Comparison of ENCODE assay signal across 8 mouse cellular contexts in genomic region chr4:53439636-53440009, GRCm38 (mm10). TPM values are rescaled to one million over a fixed set of nuclear protein-coding genes. Genes with fewer than 3 reads are reported as not detected.
DNase-seq lines count a peak whose midpoint lies in the region; ATAC-seq lines count a peak whose summit lies in the region.

No protein-coding gene starts in this region.

- no peaks in the 10 kb centered on the region for H3K9me3 ChIP-seq in forebrain, embryonic 12.5 days
- no peaks in the 10 kb centered on the region for H3K9me3 ChIP-seq in liver, embryonic 15.5 days (replicated peaks)

- H3K27me3 ChIP-seq in forebrain, embryonic 12.5 days, result peaks cover 7% of the 10 kb centered on the region
- H3K27me3 ChIP-seq in liver, embryonic 15.5 days, result peaks cover 42% of the 10 kb centered on the region

- no peak; the same call in 1 of the 2 replicates for ATAC-seq in forebrain, embryonic 12.5 days (ENCODE audit: low FRiP score)
- ATAC-seq in liver, embryonic 15.5 days (ENCODE audit: insufficient read depth), result peak; percentile 7; the same call in 1 of the 2 replicates

- peak overlapping the region; percentile 81 for H3K27ac ChIP-seq in forebrain, embryonic 12.5 days
- peak overlapping the region; percentile 80 for H3K27ac ChIP-seq in liver, embryonic 15.5 days (replicated peaks)

- H3K4me1 ChIP-seq in forebrain, embryonic 12.5 days, result peaks cover 22% of the 10 kb centered on the region
- H3K4me1 ChIP-seq in liver, embryonic 15.5 days (replicated peaks), result peaks cover 40% of the 10 kb centered on the region

- WGBS in forebrain, embryonic 12.5 days, result 17% methylated on average over 9 of the region's 9 CpGs
- 12% methylated on average over 9 of the region's 9 CpGs for WGBS in liver, embryonic 15.5 days (ENCODE audit: insufficient replicate concordance)

- H3K4me3 ChIP-seq in forebrain, embryonic 12.5 days (replicated peaks), result peak overlapping the region; percentile 86
- H3K4me3 ChIP-seq in liver, embryonic 15.5 days (replicated peaks), result peak overlapping the region; percentile 71

- peak; percentile 53 for DNase-seq in embryo, embryonic 10.5 days (ENCODE audit: low spot score)
- DNase-seq in embryo, embryonic 11 days, result no peak
- DNase-seq in 3T3-L1 (ENCODE audit: low read depth, low spot score), result peak; percentile 38
- no peak for DNase-seq in thymus, postnatal 14 days
- no peak for DNase-seq in layer of hippocampus, postnatal 25 days (ENCODE audit: extremely low spot score in 1 of 2, low spot score in 1 of 2)
- no peak for DNase-seq in thymus, adult 18-20 months

- no peaks in the 10 kb centered on the region for H3K36me3 ChIP-seq in forebrain, embryonic 12.5 days (replicated peaks)
- H3K36me3 ChIP-seq in liver, embryonic 15.5 days (replicated peaks), result no peaks in the 10 kb centered on the region

- H3K9ac ChIP-seq in forebrain, embryonic 12.5 days, result peak overlapping the region; percentile 81
- H3K9ac ChIP-seq in liver, embryonic 15.5 days, result peak overlapping the region; percentile 72

- H3K4me2 ChIP-seq in forebrain, embryonic 12.5 days, result peak overlapping the region; percentile 99
- H3K4me2 ChIP-seq in liver, embryonic 15.5 days, result peak overlapping the region; percentile 93

RNA-seq across cellular contexts. Expression of gene Slc44a1, which starts 0.6 kb away (rescaled TPM):
- polyA plus RNA-seq in forebrain, embryonic 12.5 days (2016; fragmentation: Nextera tagmentation; extraction: Ambion mirVana), result 18.0 and 19.1 TPM in 2 replicates
- polyA plus RNA-seq in liver, embryonic 15.5 days (2015; fragmentation: Nextera tagmentation; extraction: Ambion mirVana), result 12.1 and 13.6 TPM in 2 replicates
- 100 to 1,000 TPM; 109 to 114 TPM for total RNA-seq in layer of hippocampus, postnatal 25 days (2021)

Comparison
In these comparisons a context has a peak if more than half of its experiments do, and no peak if none do; other contexts are left out.
1. DNase-seq: peak in embryo, embryonic 10.5 days (single experiment) and 3T3-L1 (single experiment); none in embryo, embryonic 11 days (single experiment), thymus, postnatal 14 days (single experiment), layer of hippocampus, postnatal 25 days (0 of 2) and thymus, adult 18-20 months (0 of 2).